Mouse (Mus musculus): ENCODE measurements at regions not wholly inside any gene's neighbourhood (a gene's known extent, or its start where the extent isn't known, plus 50 kb on each side); places are given as distances from the start of the nearest gene placed in this dataset.

- no peak overlapping the region for H3K4me2 ChIP-seq
- H3K27me3 ChIP-seq (replicated peaks), result no peaks in the 10 kb centered on the region
- H3K27ac ChIP-seq (ENCODE audit: poor library complexity, severe bottlenecking), result no peak overlapping the region
- no peaks in the 10 kb centered on the region for H3K9me3 ChIP-seq (replicated peaks)
- no peak overlapping the region for H3K4me3 ChIP-seq
- H3K4me1 ChIP-seq (replicated peaks), result no peaks in the 10 kb centered on the region
- H3K36me3 ChIP-seq, result no peaks in the 10 kb centered on the region
- 32% methylated on average over 4 of the region's 4 CpGs for WGBS
- H3K9ac ChIP-seq, result no peak overlapping the region
- ATAC-seq (ENCODE audit: insufficient number of reproducible peaks, low FRiP score), result no peak
Measured at GRCm38 (mm10) chr10:126628057-126628456, 273.1 kb downstream of the Atp23 start.

DNA sequence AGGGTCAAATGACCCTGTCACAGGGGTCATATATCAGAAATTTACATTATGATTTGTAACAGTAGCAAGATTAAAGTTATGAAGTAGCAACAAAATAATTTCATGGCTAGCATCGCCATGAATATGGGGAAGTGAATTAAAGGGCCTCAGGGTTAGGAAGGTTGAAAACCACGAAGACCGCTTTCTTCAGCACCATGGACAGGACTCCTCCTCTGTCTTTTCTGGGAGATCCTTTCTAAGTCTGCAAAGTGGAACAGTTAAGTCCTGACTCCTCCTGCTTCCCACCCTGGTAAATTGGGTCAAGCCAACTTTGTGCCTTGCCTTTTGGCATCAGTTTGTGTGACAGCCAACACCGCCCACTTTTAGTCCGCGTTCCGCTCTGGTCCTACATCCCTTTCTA, 275.7 kb downstream of the Atp23 start:
- H3K4me3 ChIP-seq, result no peak overlapping the region
- H3K4me2 ChIP-seq, result no peak overlapping the region
- H3K9ac ChIP-seq, result no peak overlapping the region
- no peak for ATAC-seq (ENCODE audit: insufficient number of reproducible peaks, low FRiP score)
- no peak overlapping the region for H3K27ac ChIP-seq (ENCODE audit: poor library complexity, severe bottlenecking)
- H3K4me1 ChIP-seq (replicated peaks), result no peaks in the 10 kb centered on the region
- no peaks in the 10 kb centered on the region for H3K36me3 ChIP-seq
- no peaks in the 10 kb centered on the region for H3K27me3 ChIP-seq (replicated peaks)
- H3K9me3 ChIP-seq (replicated peaks), result no peaks in the 10 kb centered on the region; the same call in 1 of the 2 replicates
- 53% methylated on average over 7 of the region's 7 CpGs for WGBS

- H3K27me3 ChIP-seq (replicated peaks), result 0 out of 2 replicates have a peak, but pooled peaks cover 8% of the 10 kb centered on the region
- H3K36me3 ChIP-seq, result no peaks in the 10 kb centered on the region
- H3K27ac ChIP-seq (ENCODE audit: poor library complexity, severe bottlenecking), result no peak overlapping the region
- ATAC-seq (ENCODE audit: insufficient number of reproducible peaks, low FRiP score), result no peak
- H3K9me3 ChIP-seq (replicated peaks), result no peaks in the 10 kb centered on the region; the same call in 1 of the 2 replicates
- 75% methylated on average over 6 of the region's 6 CpGs for WGBS
- no peaks in the 10 kb centered on the region for H3K4me1 ChIP-seq (replicated peaks)
- no peak overlapping the region for H3K4me3 ChIP-seq
- no peak overlapping the region for H3K9ac ChIP-seq
- no peak overlapping the region for H3K4me2 ChIP-seq
Measured at GRCm38 (mm10) chr10:126620802-126621201, 280.4 kb downstream of the Atp23 start.

- no peaks in the 10 kb centered on the region for H3K36me3 ChIP-seq
Measured at GRCm38 (mm10) chr10:126619970-126620369, 281.2 kb downstream of the Atp23 start.

GRCm38 (mm10) chr10:126612226-126612625, 288.9 kb downstream of the Atp23 start:
- no peak overlapping the region for H3K4me2 ChIP-seq
- H3K27me3 ChIP-seq (replicated peaks), result no peaks in the 10 kb centered on the region
- H3K4me3 ChIP-seq, result no peak overlapping the region
- ATAC-seq (ENCODE audit: insufficient number of reproducible peaks, low FRiP score), result no peak
- H3K9me3 ChIP-seq (replicated peaks), result peaks cover 14% of the 10 kb centered on the region; the same call in 1 of the 2 replicates
- no peaks in the 10 kb centered on the region for H3K4me1 ChIP-seq (replicated peaks)
- H3K27ac ChIP-seq (ENCODE audit: poor library complexity, severe bottlenecking), result no peak overlapping the region
- no peaks in the 10 kb centered on the region for H3K36me3 ChIP-seq
- no peak overlapping the region for H3K9ac ChIP-seq
- WGBS, result 63% methylated on average over 4 of the region's 4 CpGs

More at GRCm38 (mm10) chr10:126619970-126620369, 281.2 kb downstream of the Atp23 start:
- no peak for ATAC-seq (ENCODE audit: insufficient number of reproducible peaks, low FRiP score)
- H3K9ac ChIP-seq, result no peak overlapping the region
- no peak overlapping the region for H3K4me2 ChIP-seq
- no peak overlapping the region for H3K27ac ChIP-seq (ENCODE audit: poor library complexity, severe bottlenecking)
- no peaks in the 10 kb centered on the region for H3K4me1 ChIP-seq (replicated peaks)
- 0 out of 2 replicates have a peak, but pooled peaks cover 8% of the 10 kb centered on the region for H3K27me3 ChIP-seq (replicated peaks)
- H3K4me3 ChIP-seq, result no peak overlapping the region
- 42% methylated on average over 10 of the region's 10 CpGs for WGBS
- no peaks in the 10 kb centered on the region; the same call in 1 of the 2 replicates for H3K9me3 ChIP-seq (replicated peaks)

GRCm38 (mm10) chr10:126610506-126610905, 290.6 kb downstream of the Atp23 start:
- Histone ChIP-seq H3K4me2 (no peak overlapping the region), H3K4me3 (no peak overlapping the region), H3K9ac (no peak overlapping the region), H3K36me3 (no peaks in the 10 kb centered on the region), H3K4me1 (replicated peaks) (no peaks in the 10 kb centered on the region), H3K9me3 (replicated peaks) (peaks cover 17% of the 10 kb centered on the region; the same call in 1 of the 2 replicates), H3K27ac (ENCODE audit: poor library complexity, severe bottlenecking) (no peak overlapping the region), H3K27me3 (replicated peaks) (no peaks in the 10 kb centered on the region)
- WGBS, result 84% methylated on average over 8 of the region's 8 CpGs
- ATAC-seq (ENCODE audit: insufficient number of reproducible peaks, low FRiP score), result no peak

GRCm38 (mm10) chr10:126599686-126600085, 301.5 kb downstream of the Atp23 start:
- 68% methylated on average over 2 of the region's 2 CpGs for WGBS

GRCm38 (mm10) chr10:126568155-126568554, 333.0 kb downstream of the Atp23 start:
- 86% methylated on average over 8 of the region's 8 CpGs for WGBS
- Histone ChIP-seq H3K36me3 (no peaks in the 10 kb centered on the region), H3K4me2 (no peak overlapping the region), H3K9me3 (replicated peaks) (no peaks in the 10 kb centered on the region), H3K4me3 (no peak overlapping the region), H3K4me1 (replicated peaks) (no peaks in the 10 kb centered on the region), H3K27me3 (replicated peaks) (no peaks in the 10 kb centered on the region), H3K9ac (no peak overlapping the region), H3K27ac (ENCODE audit: poor library complexity, severe bottlenecking) (no peak overlapping the region)
- ATAC-seq (ENCODE audit: insufficient number of reproducible peaks, low FRiP score), result no peak

More at GRCm38 (mm10) chr10:126599686-126600085, 301.5 kb downstream of the Atp23 start:
- Histone ChIP-seq H3K9me3 (replicated peaks) (peaks cover 22% of the 10 kb centered on the region), H3K9ac (no peak overlapping the region), H3K4me2 (no peak overlapping the region), H3K36me3 (no peaks in the 10 kb centered on the region), H3K27ac (ENCODE audit: poor library complexity, severe bottlenecking) (no peak overlapping the region), H3K4me3 (no peak overlapping the region), H3K27me3 (replicated peaks) (no peaks in the 10 kb centered on the region), H3K4me1 (replicated peaks) (no peaks in the 10 kb centered on the region)
- no peak for ATAC-seq (ENCODE audit: insufficient number of reproducible peaks, low FRiP score)

GRCm38 (mm10) chr10:126565326-126565725, 335.8 kb downstream of the Atp23 start:
- Histone ChIP-seq H3K36me3 (no peaks in the 10 kb centered on the region), H3K9me3 (replicated peaks) (no peaks in the 10 kb centered on the region), H3K4me2 (no peak overlapping the region), H3K4me1 (replicated peaks) (no peaks in the 10 kb centered on the region), H3K27ac (ENCODE audit: poor library complexity, severe bottlenecking) (no peak overlapping the region), H3K4me3 (no peak overlapping the region), H3K9ac (no peak overlapping the region), H3K27me3 (replicated peaks) (no peaks in the 10 kb centered on the region)
- no peak for ATAC-seq (ENCODE audit: insufficient number of reproducible peaks, low FRiP score)
- WGBS, result 72% methylated on average over 14 of the region's 14 CpGs

DNA sequence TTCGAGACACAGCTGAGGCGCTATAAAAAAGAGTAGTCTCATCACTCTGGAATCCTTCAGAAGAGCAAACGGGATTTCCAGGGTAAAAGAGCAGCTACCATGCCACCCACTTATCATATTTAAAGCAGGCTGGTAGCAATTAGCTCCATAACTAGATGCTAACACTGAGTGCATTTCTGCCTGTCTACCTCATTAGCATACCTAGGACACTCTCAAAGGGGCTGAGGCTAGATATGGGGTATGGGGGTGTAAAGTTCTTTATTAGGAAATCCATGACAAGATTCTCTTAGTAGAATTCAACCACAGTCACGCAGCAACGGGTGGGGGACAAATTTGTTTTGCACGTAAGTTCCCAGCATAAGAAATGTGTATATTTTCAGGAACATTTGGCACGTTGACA, 346.1 kb downstream of the Atp23 start:
- no peaks in the 10 kb centered on the region for H3K27me3 ChIP-seq (replicated peaks)
- no peak overlapping the region for H3K4me2 ChIP-seq
- no peak overlapping the region for H3K4me3 ChIP-seq
- 0 out of 2 replicates have a peak, but pooled peaks cover 2% of the 10 kb centered on the region for H3K9me3 ChIP-seq (replicated peaks)
- ATAC-seq (ENCODE audit: insufficient number of reproducible peaks, low FRiP score), result no peak
- H3K9ac ChIP-seq, result no peak overlapping the region
- WGBS, result 77% methylated on average over 7 of the region's 7 CpGs
- no peaks in the 10 kb centered on the region for H3K4me1 ChIP-seq (replicated peaks)
- no peaks in the 10 kb centered on the region for H3K36me3 ChIP-seq
- no peak overlapping the region for H3K27ac ChIP-seq (ENCODE audit: poor library complexity, severe bottlenecking)

- Histone ChIP-seq H3K4me2 (no peak overlapping the region), H3K27me3 (replicated peaks) (no peaks in the 10 kb centered on the region), H3K4me3 (no peak overlapping the region), H3K9me3 (replicated peaks) (no peaks in the 10 kb centered on the region), H3K27ac (ENCODE audit: poor library complexity, severe bottlenecking) (no peak overlapping the region), H3K4me1 (replicated peaks) (no peaks in the 10 kb centered on the region), H3K36me3 (no peaks in the 10 kb centered on the region), H3K9ac (no peak overlapping the region)
- no peak for ATAC-seq (ENCODE audit: insufficient number of reproducible peaks, low FRiP score)
- 36% methylated on average over 3 of the region's 3 CpGs for WGBS
Measured at GRCm38 (mm10) chr10:126531950-126532349, 369.2 kb downstream of the Atp23 start.

DNA sequence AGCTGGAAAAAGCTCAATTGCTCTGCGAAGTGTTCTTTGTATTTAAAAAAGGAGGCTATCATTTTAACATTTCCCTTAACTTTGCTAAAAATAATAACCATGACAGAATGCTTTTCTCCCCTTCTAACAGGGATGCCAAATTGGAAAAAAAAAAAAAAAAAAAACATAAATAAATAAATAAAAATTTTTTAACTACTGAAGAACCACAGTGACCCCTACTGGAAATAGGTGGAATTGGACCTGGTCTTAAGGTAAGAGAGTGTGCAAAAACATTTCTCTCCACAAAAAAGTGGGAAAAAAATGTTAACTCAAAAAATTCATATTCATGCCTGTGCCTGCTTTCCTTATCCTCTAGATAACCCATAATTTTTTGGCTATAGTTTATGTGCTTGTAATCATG, 369.8 kb downstream of the Atp23 start:
- H3K4me3 ChIP-seq, result no peak overlapping the region
- H3K27me3 ChIP-seq (replicated peaks), result no peaks in the 10 kb centered on the region
- H3K9ac ChIP-seq, result no peak overlapping the region
- 69% methylated on average over 1 of the region's 1 CpGs for WGBS
- no peaks in the 10 kb centered on the region for H3K4me1 ChIP-seq (replicated peaks)
- no peaks in the 10 kb centered on the region for H3K9me3 ChIP-seq (replicated peaks)
- no peak overlapping the region for H3K27ac ChIP-seq (ENCODE audit: poor library complexity, severe bottlenecking)
- H3K36me3 ChIP-seq, result no peaks in the 10 kb centered on the region
- no peak for ATAC-seq (ENCODE audit: insufficient number of reproducible peaks, low FRiP score)
- no peak overlapping the region for H3K4me2 ChIP-seq

Measured in heart, embryonic 12.5 days (tissue).